Mouse (Mus musculus) cerebellum, postnatal 4 days (tissue): Measurements from ENCODE around the gene Gm28041.
A peak's percentile ranks its signal among the peaks of the same experiment; 100 is the strongest.
"Not testable (repeated sequence)": the region's sequence is repeated elsewhere in the genome, so short reads cannot be mapped to it uniquely, and the experiment has no call there.

ENCODE experiments used
- DNase-seq, 2 experiments: peaks; one replicate each; pipeline ENCODE4 v3.0.0; 2022; ENCODE audit warnings: low spot score in 2 of 2, mixed read lengths in 1 of 2

Gm28041 gene

GRCm38 (mm10) chr13:67375050-67375911, at the start of gene Gm28041, which contains the start of gene Zfp456:
TSS of gene Gm28041 (minus strand) at chr13:67375733.
TSS of gene Zfp456 (minus strand) at chr13:67375810.
- DNase-seq, result not testable (repeated sequence)

- DNase-seq, result not testable (repeated sequence)
Observed at GRCm38 (mm10) chr13:67422532-67422931, 47.0 kb upstream of the Gm28041 start.

GRCm38 (mm10) chr13:67421207-67421857, 45.8 kb upstream of the Gm28041 start, which contains the start of gene Zfp459:
TSS of gene Zfp459 (minus strand) at chr13:67421418.
- DNase-seq, result peak in 1 of 2 experiments; percentile 6

- no peak for DNase-seq
Observed at GRCm38 (mm10) chr13:67420558-67421206, 45.1 kb upstream of the Gm28041 start.

GRCm38 (mm10) chr13:67416811-67417210, 41.3 kb upstream of the Gm28041 start:
- no peak for DNase-seq

- DNase-seq, result no peak
Observed at GRCm38 (mm10) chr13:67415759-67416158, 40.2 kb upstream of the Gm28041 start.

- not testable (repeated sequence) for DNase-seq
Observed at GRCm38 (mm10) chr13:67413634-67414033, 38.1 kb upstream of the Gm28041 start.

- DNase-seq, result peak in 1 of 2 experiments; percentile 50
Observed at GRCm38 (mm10) chr13:67399183-67399903, 23.8 kb upstream of the Gm28041 start, which contains the start of gene Zfp429. TSS of gene Zfp429 (minus strand) at chr13:67399819.

GRCm38 (mm10) chr13:67376255-67376654, 722 bp upstream of the Gm28041 start:
- not testable (repeated sequence) for DNase-seq

GRCm38 (mm10) chr13:67360131-67360744, 15.3 kb downstream of the Gm28041 start, which contains the start of the genes Gm28044 and Zfp953:
TSS of gene Gm28044 (minus strand) at chr13:67360536.
TSS of gene Zfp953 (minus strand) at chr13:67360605.
- peak; percentile 69 to 78 for DNase-seq

- DNase-seq, result no peak
Observed at GRCm38 (mm10) chr13:67351854-67352253, 23.7 kb downstream of the Gm28041 start.

GRCm38 (mm10) chr13:67343422-67343821, 32.1 kb downstream of the Gm28041 start:
- DNase-seq, result no peak

GRCm38 (mm10) chr13:67332877-67333276, 42.7 kb downstream of the Gm28041 start:
- DNase-seq, result no peak

- peak; percentile 22 to 52 for DNase-seq
Observed at GRCm38 (mm10) chr13:67332019-67332724, 43.4 kb downstream of the Gm28041 start, which contains the start of gene Zfp595. TSS of gene Zfp595 (minus strand) at chr13:67332570.

- no peak for DNase-seq
Observed at GRCm38 (mm10) chr13:67306718-67307117, 68.8 kb downstream of the Gm28041 start.

GRCm38 (mm10) chr13:67305822-67306672, 69.5 kb downstream of the Gm28041 start, which contains the start of gene Zfp457:
TSS of gene Zfp457 (minus strand) at chr13:67306485.
- DNase-seq, result peak; percentile 48 to 77
